Mouse (Mus musculus) kidney, adult 2 months (tissue): ENCODE measurements around the gene Adam23. TPM values are rescaled to one million over a fixed set of nuclear protein-coding genes. Genes with fewer than 3 reads are reported as not detected.

Experiments
- DNase-seq: peaks from one replicate; pipeline ENCODE4 v3.0.0; 2021
- H3K27ac ChIP-seq: fragments of 200-500 bp; 2 replicates; pipeline ENCODE4 v1.5.1; 2012; ENCODE audit warnings: low read depth, low read length, control low read depth, inconsistent platforms; ENCODE audit not compliant: insufficient read depth
- H3K27me3 ChIP-seq: fragments of 200-500 bp; replicated peaks from 2 replicates; pipeline ENCODE4 v1.6.1; 2012; ENCODE audit warnings: mild to moderate bottlenecking, moderate library complexity, low read length, inconsistent platforms; ENCODE audit not compliant: control insufficient read depth, insufficient read depth
- H3K36me3 ChIP-seq: fragments of 200-500 bp; 2 replicates; pipeline ENCODE4 v1.6.1; 2012; ENCODE audit warnings: mild to moderate bottlenecking, moderate library complexity, low read length, inconsistent platforms; ENCODE audit not compliant: control insufficient read depth, insufficient read depth
- H3K4me1 ChIP-seq: fragments of 200-500 bp; 2 replicates; pipeline ENCODE4 v1.6.1; 2011; ENCODE audit warnings: low read length; ENCODE audit not compliant: control insufficient read depth, insufficient read depth
- H3K4me3 ChIP-seq: fragments of 200-500 bp; 2 replicates; pipeline ENCODE4 v1.5.1; 2011; ENCODE audit warnings: mild to moderate bottlenecking, low read depth, low read length, control low read depth; ENCODE audit not compliant: insufficient read depth
- CTCF ChIP-seq: fragments of 200-500 bp; conservative IDR thresholded peaks from 2 replicates; pipeline ENCODE4 v1.5.1; 2011; ENCODE audit warnings: low read depth, mild to moderate bottlenecking, control low read depth, low read length, moderate library complexity, mixed read lengths; ENCODE audit not compliant: insufficient read depth, insufficient read length
- POLR2A ChIP-seq: fragments of 200-500 bp; IDR thresholded peaks from one replicate; pipeline ENCODE4 v1.6.1; 2011; ENCODE audit warnings: low read depth, low read length, control low read depth
- WGBS: fragments of 180-500 bp; shearing (Covaris S2); methylation state at CpG from one replicate; pipeline ENCODE4 v1.1.7; 2018; 5-methylcytosine and 5-hydroxymethylcytosine counted together
- polyA plus RNA-seq: library from polyadenylated mRNA; depleted of rRNA; stranded (reverse); fragments of >200 nt; gene quantifications from 2 replicates; pipeline ENCODE4 v1.2.3, GENCODE M21; 2012

Gene Adam23
- polyA plus RNA-seq, 1 experiment = 0.80 TPM

GRCm38 (mm10) chr1:63473696-63474095 is 28.0 kb downstream of the Adam23 start:
- H3K36me3 ChIP-seq = no peaks in the 10 kb centered on the region
- DNase-seq = no peak
- no peaks in the 10 kb centered on the region for H3K27me3 ChIP-seq
- H3K4me3 ChIP-seq = no peak overlapping the region
- 28% methylated on average over 8 of the region's 8 CpGs for WGBS
- no peak overlapping the region for H3K27ac ChIP-seq
- H3K4me1 ChIP-seq = no peaks in the 10 kb centered on the region
- TF ChIP-seq CTCF (no peak), POLR2A (no peak)

- TF ChIP-seq CTCF = no peak
- TF ChIP-seq POLR2A = no peak
- no peaks in the 10 kb centered on the region for H3K4me1 ChIP-seq
- DNase-seq = no peak
- 89% methylated on average over 5 of the region's 5 CpGs for WGBS
- H3K27ac ChIP-seq = no peak overlapping the region
- no peak overlapping the region for H3K4me3 ChIP-seq
- no peaks in the 10 kb centered on the region for H3K36me3 ChIP-seq
- H3K27me3 ChIP-seq = no peaks in the 10 kb centered on the region
These were observed 33.3 kb downstream of the Adam23 start for GRCm38 (mm10) chr1:63478946-63479345.

- TF ChIP-seq POLR2A (no peak), CTCF (no peak)
- no peak for DNase-seq
- no peaks in the 10 kb centered on the region for H3K36me3 ChIP-seq
- 89% methylated on average over 6 of the region's 6 CpGs for WGBS
- H3K27ac ChIP-seq = no peak overlapping the region
- no peaks in the 10 kb centered on the region for H3K27me3 ChIP-seq
- H3K4me1 ChIP-seq = no peaks in the 10 kb centered on the region
- H3K4me3 ChIP-seq = no peak overlapping the region
These were observed 39.0 kb downstream of the Adam23 start for GRCm38 (mm10) chr1:63484646-63485045.

- DNase-seq = no peak
- Histone ChIP-seq H3K4me3 (no peak overlapping the region), H3K27me3 (no peaks in the 10 kb centered on the region), H3K27ac (no peak overlapping the region), H3K36me3 (no peaks in the 10 kb centered on the region), H3K4me1 (no peaks in the 10 kb centered on the region)
- WGBS = 81% methylated on average over 2 of the region's 2 CpGs
- no peak for TF ChIP-seq POLR2A
- no peak for TF ChIP-seq CTCF
These were observed 41.0 kb downstream of the Adam23 start for GRCm38 (mm10) chr1:63486646-63487045.

- Histone ChIP-seq H3K27me3 (no peaks in the 10 kb centered on the region), H3K4me1 (no peaks in the 10 kb centered on the region), H3K36me3 (no peaks in the 10 kb centered on the region), H3K27ac (no peak overlapping the region), H3K4me3 (no peak overlapping the region)
- no peak for DNase-seq
- 38% methylated on average over 1 of the region's 1 CpGs for WGBS
- TF ChIP-seq POLR2A (no peak), CTCF (no peak)
These were observed 45.3 kb downstream of the Adam23 start for GRCm38 (mm10) chr1:63491001-63491400.

- no peak for TF ChIP-seq POLR2A
- no peak for TF ChIP-seq CTCF
- no peak overlapping the region for H3K4me3 ChIP-seq
- H3K27me3 ChIP-seq = no peaks in the 10 kb centered on the region
- DNase-seq = no peak
- no peak overlapping the region for H3K27ac ChIP-seq
- H3K4me1 ChIP-seq = no peaks in the 10 kb centered on the region
- WGBS = 74% methylated on average over 5 of the region's 5 CpGs
- no peaks in the 10 kb centered on the region for H3K36me3 ChIP-seq
These were observed 47.6 kb downstream of the Adam23 start for GRCm38 (mm10) chr1:63493325-63493724.

GRCm38 (mm10) chr1:63507386-63507785 is 61.7 kb downstream of the Adam23 start:
- no peaks in the 10 kb centered on the region for H3K27me3 ChIP-seq
- no peak overlapping the region for H3K4me3 ChIP-seq
- WGBS = 67% methylated on average over 4 of the region's 4 CpGs
- H3K36me3 ChIP-seq = no peaks in the 10 kb centered on the region
- TF ChIP-seq CTCF = no peak
- TF ChIP-seq POLR2A = no peak
- H3K4me1 ChIP-seq = no peaks in the 10 kb centered on the region
- no peak overlapping the region for H3K27ac ChIP-seq
- DNase-seq = no peak

GRCm38 (mm10) chr1:63508801-63509200 is 63.1 kb downstream of the Adam23 start:
- Histone ChIP-seq H3K27me3 (no peaks in the 10 kb centered on the region), H3K4me3 (no peak overlapping the region), H3K36me3 (no peaks in the 10 kb centered on the region), H3K27ac (no peak overlapping the region), H3K4me1 (no peaks in the 10 kb centered on the region)
- TF ChIP-seq CTCF (no peak), POLR2A (no peak)
- WGBS = 42% methylated on average over 4 of the region's 4 CpGs
- no peak for DNase-seq
